Mouse (Mus musculus) embryonic fibroblast, embryonic 13.5 days (primary cell): Measurements from ENCODE around the gene R3hdm1. TPM values are rescaled to one million over a fixed set of nuclear protein-coding genes. Genes with fewer than 3 reads are reported as not detected.
A peak's percentile ranks its signal among the peaks of the same experiment; 100 is the strongest.

Source experiments
- H3K27ac ChIP-seq: 2 replicates; pipeline ENCODE4 v1.5.1; 2012; ENCODE audit warnings: low read length, control low read depth, inconsistent platforms; ENCODE audit not compliant: insufficient read depth
- H3K4me1 ChIP-seq: 2 replicates; pipeline ENCODE4 v1.6.1; 2011; ENCODE audit warnings: low read length; ENCODE audit not compliant: control insufficient read depth, insufficient read depth
- H3K4me3 ChIP-seq: 2 replicates; pipeline ENCODE4 v1.5.1; 2011; ENCODE audit warnings: mild to moderate bottlenecking, control low read depth, low read length; ENCODE audit not compliant: insufficient read depth
- CTCF ChIP-seq: IDR thresholded peaks from 2 replicates; pipeline ENCODE4 v1.5.1; 2011; ENCODE audit warnings: mild to moderate bottlenecking, control low read depth, low read length, moderate library complexity, borderline replicate concordance; ENCODE audit not compliant: insufficient read depth
- POLR2A ChIP-seq: IDR thresholded peaks from 2 replicates; pipeline ENCODE4 v1.6.1; 2011; ENCODE audit warnings: low read depth, mild to moderate bottlenecking, control low read depth, low read length, moderate library complexity
- polyA plus RNA-seq: library from polyadenylated mRNA; stranded (reverse); fragments of >200 nt; gene quantifications from 2 replicates; pipeline ENCODE4 v1.2.4, GENCODE M21; 2011; ENCODE audit warnings: low read depth; ENCODE audit not compliant: missing spikeins, insufficient read length

The R3hdm1 gene
- polyA plus RNA-seq = 70.3 and 97.9 TPM in 2 replicates

- H3K27ac ChIP-seq = peak within 1 kb of the TSS; percentile 81
- TF ChIP-seq CTCF (no peak), POLR2A (peak; percentile 61)
- H3K4me1 ChIP-seq = no peaks in the 10 kb centered on the region
- H3K4me3 ChIP-seq = peak within 1 kb of the TSS; percentile 80
These were observed at the start of gene R3hdm1, which contains the start of gene Zranb3 for GRCm38 (mm10) chr1:128102641-128103461. Gene R3hdm1, plus strand, starts transcription at chr1:128103301. Gene Zranb3, minus strand, starts transcription at chr1:128103047.

- H3K27ac ChIP-seq = no peak overlapping the region
- TF ChIP-seq CTCF (no peak), POLR2A (no peak)
- no peaks in the 10 kb centered on the region for H3K4me1 ChIP-seq
- no peak overlapping the region for H3K4me3 ChIP-seq
These were observed 45.8 kb upstream of the R3hdm1 start for GRCm38 (mm10) chr1:128057269-128057668.

GRCm38 (mm10) chr1:128058625-128059024 is 44.5 kb upstream of the R3hdm1 start:
- no peak overlapping the region for H3K4me3 ChIP-seq
- no peak overlapping the region for H3K27ac ChIP-seq
- H3K4me1 ChIP-seq = no peaks in the 10 kb centered on the region
- TF ChIP-seq CTCF (no peak), POLR2A (no peak)

GRCm38 (mm10) chr1:128060655-128061344 is 42.3 kb upstream of the R3hdm1 start:
- Histone ChIP-seq H3K4me1 (no peaks in the 10 kb centered on the region), H3K4me3 (no peak overlapping the region), H3K27ac (no peak overlapping the region)
- TF ChIP-seq CTCF (no peak), POLR2A (no peak)

GRCm38 (mm10) chr1:128061401-128061800 is 41.7 kb upstream of the R3hdm1 start:
- no peak overlapping the region for H3K4me3 ChIP-seq
- no peak for TF ChIP-seq POLR2A
- no peak for TF ChIP-seq CTCF
- no peaks in the 10 kb centered on the region for H3K4me1 ChIP-seq

GRCm38 (mm10) chr1:128062167-128062566 is 40.9 kb upstream of the R3hdm1 start:
- no peaks in the 10 kb centered on the region for H3K4me1 ChIP-seq
- H3K27ac ChIP-seq = no peak overlapping the region
- TF ChIP-seq CTCF = no peak
- no peak for TF ChIP-seq POLR2A
- no peak overlapping the region for H3K4me3 ChIP-seq

More at GRCm38 (mm10) chr1:128061401-128061800, 41.7 kb upstream of the R3hdm1 start:
- H3K27ac ChIP-seq = no peak overlapping the region

GRCm38 (mm10) chr1:128064716-128065115 is 38.4 kb upstream of the R3hdm1 start:
- TF ChIP-seq POLR2A (no peak), CTCF (no peak)
- H3K4me3 ChIP-seq = no peak overlapping the region
- no peak overlapping the region for H3K27ac ChIP-seq
- peaks cover 4% of the 10 kb centered on the region; the same call in 1 of the 2 replicates for H3K4me1 ChIP-seq

- no peak overlapping the region for H3K4me3 ChIP-seq
- H3K4me1 ChIP-seq = peaks cover 4% of the 10 kb centered on the region; the same call in 1 of the 2 replicates
- peak overlapping the region; percentile 96 for H3K27ac ChIP-seq
- TF ChIP-seq CTCF = no peak
- TF ChIP-seq POLR2A = peak; percentile 29; the same call in 1 of the 2 replicates
These were observed 34.1 kb upstream of the R3hdm1 start for GRCm38 (mm10) chr1:128068945-128069397.

- H3K4me3 ChIP-seq = no peak overlapping the region
- H3K27ac ChIP-seq = no peak overlapping the region; the same call in 1 of the 2 replicates
- TF ChIP-seq CTCF (no peak), POLR2A (no peak)
- H3K4me1 ChIP-seq = peaks cover 4% of the 10 kb centered on the region; the same call in 1 of the 2 replicates
These were observed 33.1 kb upstream of the R3hdm1 start for GRCm38 (mm10) chr1:128070003-128070402.

- TF ChIP-seq CTCF = no peak
- TF ChIP-seq POLR2A = no peak
- Histone ChIP-seq H3K4me1 (peaks cover 4% of the 10 kb centered on the region; the same call in 1 of the 2 replicates), H3K4me3 (no peak overlapping the region), H3K27ac (no peak overlapping the region)
These were observed 30.1 kb upstream of the R3hdm1 start for GRCm38 (mm10) chr1:128073051-128073450.
